Mouse (Mus musculus): ENCODE data around the gene Csgalnact2. TPM values are rescaled to one million over a fixed set of nuclear protein-coding genes. Genes with fewer than 3 reads are reported as not detected.

Csgalnact2 gene
- polyA plus RNA-seq, 1 experiment: 1.4 TPM

DNA sequence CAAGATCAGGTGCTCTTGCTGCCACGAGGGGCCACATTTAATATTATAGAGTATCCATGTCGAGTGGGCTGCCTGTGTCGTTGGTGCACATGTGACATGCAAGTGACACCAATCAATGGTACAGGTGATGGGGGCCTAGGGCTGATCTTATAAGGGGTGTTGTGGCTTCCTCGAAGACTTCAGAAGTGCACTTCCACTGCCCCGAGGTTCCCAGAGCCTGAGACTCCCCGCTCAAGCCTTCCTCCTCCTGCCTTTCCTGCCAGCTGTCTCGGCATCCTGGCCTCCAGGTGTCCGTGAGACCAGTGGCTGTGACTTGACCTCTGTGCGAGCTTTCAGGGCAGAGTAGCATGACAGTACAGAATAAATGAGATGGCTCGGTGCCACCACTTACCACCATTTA, 60.2 kb downstream of the Csgalnact2 start:
- 61% methylated on average over 10 of the region's 10 CpGs for WGBS

GRCm38 (mm10) chr6:118077421-118077820, 61.5 kb downstream of the Csgalnact2 start:
- DNase-seq (ENCODE audit: low read depth, low spot score): no peak
- 73% methylated on average over 7 of the region's 7 CpGs for WGBS

More for the DNA sequence above, 60.2 kb downstream of the Csgalnact2 start:
- no peak for DNase-seq (ENCODE audit: low read depth, low spot score)

DNA sequence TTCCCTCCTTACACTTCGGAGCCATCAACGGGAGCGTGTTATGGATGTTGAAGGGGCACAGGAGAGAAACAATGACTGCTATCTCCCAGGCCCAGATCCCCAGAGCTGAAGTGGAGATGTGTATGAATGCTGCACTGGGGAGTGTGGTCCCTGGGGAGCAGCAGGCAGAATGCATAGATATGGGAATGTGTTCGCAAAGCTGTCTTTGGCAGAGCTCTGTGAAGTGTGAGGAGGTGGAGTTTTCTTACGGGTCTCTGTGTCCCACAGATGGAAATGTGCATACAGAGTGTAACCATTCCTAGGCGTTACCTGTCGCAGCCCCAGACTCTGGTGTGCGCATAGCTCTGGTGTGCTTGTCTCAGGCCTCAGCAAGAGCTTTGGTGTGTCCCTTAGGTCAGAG, 62.2 kb downstream of the Csgalnact2 start:
- 88% methylated on average over 8 of the region's 8 CpGs for WGBS
- DNase-seq (ENCODE audit: low read depth, low spot score): no peak

DNA sequence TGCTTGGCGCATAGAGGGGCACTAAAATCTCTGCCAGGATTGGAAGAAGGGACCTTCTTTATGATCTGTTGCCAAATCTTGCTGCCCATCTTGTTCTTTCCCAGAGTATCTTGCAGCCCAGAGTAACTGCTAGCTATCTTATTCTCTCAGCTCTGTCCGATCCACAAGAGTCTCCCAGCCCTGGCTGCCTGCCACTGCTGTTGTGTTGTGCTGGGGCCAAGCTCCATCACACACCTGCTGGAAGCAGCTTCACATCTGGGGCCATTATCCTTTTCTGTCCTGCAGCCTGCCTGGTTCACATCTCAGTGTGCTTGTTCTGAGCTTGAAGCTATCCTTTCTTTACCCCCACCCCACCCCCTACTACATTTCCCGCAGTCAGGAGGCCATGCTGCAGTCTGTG, 62.7 kb downstream of the Csgalnact2 start:
- DNase-seq (ENCODE audit: low read depth, low spot score): no peak
- WGBS: 74% methylated on average over 3 of the region's 3 CpGs

DNA sequence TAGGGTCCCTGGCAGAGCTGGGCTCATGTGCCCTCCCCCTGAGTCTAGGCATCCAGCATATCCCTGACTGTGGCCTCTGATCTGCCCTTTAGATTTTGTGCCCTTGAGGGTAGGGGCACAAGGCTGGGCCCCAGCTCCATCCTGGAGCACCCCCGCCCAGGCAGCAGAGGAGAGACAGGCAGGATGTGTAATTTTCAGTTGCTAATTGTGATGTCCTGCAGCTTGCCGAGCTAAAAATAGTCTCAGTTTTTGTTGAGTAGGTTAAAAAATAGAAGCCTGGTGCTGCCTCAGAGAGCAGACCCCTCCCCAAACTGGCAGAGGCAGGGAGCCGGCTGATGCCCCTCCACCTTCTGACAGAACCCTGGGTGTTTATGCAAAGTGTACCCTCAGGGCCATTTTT, 64.8 kb downstream of the Csgalnact2 start:
- WGBS: 66% methylated on average over 3 of the region's 3 CpGs

DNA sequence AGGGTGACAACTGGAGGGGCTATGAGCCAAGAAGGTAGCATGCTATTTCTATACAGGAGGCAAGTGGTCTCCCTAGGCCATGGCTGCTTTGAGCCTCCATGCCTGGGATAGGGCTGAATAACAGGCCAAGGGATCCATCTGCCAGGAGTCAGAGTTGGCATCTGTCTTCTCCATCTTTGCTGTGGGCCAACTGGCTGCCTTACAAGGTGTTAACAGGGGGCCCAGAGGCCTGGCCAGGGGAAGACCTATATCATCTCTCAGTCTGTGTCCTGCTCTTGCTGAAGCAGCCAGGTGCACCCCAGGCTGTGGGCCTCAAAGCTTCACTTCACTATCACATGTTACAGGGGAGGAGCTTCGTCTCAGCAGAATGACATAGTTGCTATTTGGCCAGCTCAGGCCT, 66.8 kb downstream of the Csgalnact2 start:
- no peak for DNase-seq (ENCODE audit: low read depth, low spot score)
- WGBS: 80% methylated on average over 1 of the region's 1 CpGs

More for the DNA sequence above, 64.8 kb downstream of the Csgalnact2 start:
- no peak for DNase-seq (ENCODE audit: low read depth, low spot score)

DNA sequence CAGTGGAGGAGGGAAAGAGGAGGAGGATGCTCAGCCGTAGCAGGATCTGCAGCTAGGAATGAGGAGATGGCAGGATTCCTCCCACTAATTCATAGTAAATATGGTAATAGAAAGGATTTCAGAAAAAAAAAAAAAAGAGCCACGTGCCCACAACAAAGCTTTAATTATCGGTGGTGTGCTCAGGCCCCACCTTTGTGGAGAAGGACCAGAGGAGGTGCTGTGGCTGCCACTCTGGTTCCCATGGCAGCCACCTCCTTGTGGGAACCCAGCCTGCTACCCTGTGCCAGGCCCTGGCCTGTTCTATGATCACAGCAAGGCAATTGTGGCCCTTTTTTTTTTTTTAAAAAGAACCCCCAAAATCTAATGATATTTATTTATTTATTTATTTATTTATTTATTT, 67.5 kb downstream of the Csgalnact2 start:
- no peak for DNase-seq (ENCODE audit: low read depth, low spot score)
- WGBS: 83% methylated on average over 3 of the region's 3 CpGs

GRCm38 (mm10) chr6:118071013-118071350, 68.0 kb downstream of the Csgalnact2 start:
- 90% methylated on average over 4 of the region's 4 CpGs for WGBS
- DNase-seq (ENCODE audit: low read depth, low spot score): no peak

DNA sequence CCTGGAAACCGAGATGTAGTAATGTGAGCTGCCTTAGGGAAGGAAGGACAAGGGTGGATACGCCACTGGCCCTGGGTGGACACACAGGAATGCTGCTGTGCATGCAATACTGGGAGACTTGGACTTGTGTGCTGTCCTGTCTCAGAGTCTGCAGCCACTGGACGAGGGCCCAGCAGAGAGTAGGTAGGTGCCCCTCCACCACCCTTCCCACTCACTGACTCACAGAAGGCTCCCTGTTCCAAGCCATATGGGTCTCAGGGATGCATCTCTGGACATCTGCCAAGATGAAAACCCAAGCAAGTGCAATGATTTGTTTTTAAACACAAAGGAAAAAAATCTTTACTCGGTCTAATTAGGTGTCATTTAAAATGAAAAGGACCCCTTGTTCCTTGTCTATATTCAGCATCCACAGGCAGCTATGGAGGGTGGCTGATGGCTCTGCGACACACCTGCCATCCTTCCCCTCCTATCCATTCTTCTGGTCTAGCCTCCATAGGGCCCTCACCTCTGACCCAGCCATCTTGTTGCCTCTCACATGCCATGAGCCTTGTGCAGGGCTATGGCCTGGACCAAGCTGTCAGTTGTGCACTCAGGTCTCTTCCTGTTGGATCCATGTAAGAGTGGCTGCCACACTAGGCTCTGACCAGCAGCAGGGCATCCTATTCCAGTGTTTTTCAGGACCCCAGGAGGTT, 68.5 kb downstream of the Csgalnact2 start:
- 72% methylated on average over 5 of the region's 5 CpGs for WGBS
- DNase-seq (ENCODE audit: low read depth, low spot score): no peak

GRCm38 (mm10) chr6:118067720-118068119, 71.2 kb downstream of the Csgalnact2 start:
- no peak for DNase-seq (ENCODE audit: low read depth, low spot score)
- 79% methylated on average over 7 of the region's 7 CpGs for WGBS

GRCm38 (mm10) chr6:118066199-118067081, 72.5 kb downstream of the Csgalnact2 start:
- under 1% methylated on average over 40 of the region's 40 CpGs for WGBS
- DNase-seq (ENCODE audit: low read depth, low spot score): peak; percentile 21

- 0% methylated on average over 11 of the region's 12 CpGs for WGBS
- no peak for DNase-seq (ENCODE audit: low read depth, low spot score)
Observed at GRCm38 (mm10) chr6:118065837-118066198, 73.1 kb downstream of the Csgalnact2 start.

GRCm38 (mm10) chr6:118064968-118065530, 73.9 kb downstream of the Csgalnact2 start:
- WGBS: 32% methylated on average over 7 of the region's 7 CpGs
- no peak for DNase-seq (ENCODE audit: low read depth, low spot score)

DNA sequence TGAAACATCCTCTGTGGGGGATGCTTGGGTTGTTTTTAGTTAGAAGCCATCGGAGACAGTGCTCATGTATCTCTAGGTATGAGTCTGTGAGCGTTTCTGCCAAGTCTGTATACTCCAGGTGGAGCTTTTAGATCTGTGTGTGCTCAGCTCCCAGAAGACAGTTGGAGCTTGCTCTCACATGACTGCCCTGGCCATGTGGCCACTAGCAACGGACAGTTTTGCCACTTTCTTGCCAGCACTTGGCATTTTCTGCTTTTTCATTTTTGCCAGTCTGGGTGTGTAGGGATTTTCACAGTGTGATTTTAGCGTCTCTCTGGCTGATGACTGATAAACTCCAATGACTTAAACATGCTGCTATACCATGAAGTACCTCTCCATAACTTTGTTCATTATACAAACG, 75.7 kb downstream of the Csgalnact2 start:
- 64% methylated on average over 5 of the region's 5 CpGs for WGBS
- DNase-seq (ENCODE audit: low read depth, low spot score): no peak

DNA sequence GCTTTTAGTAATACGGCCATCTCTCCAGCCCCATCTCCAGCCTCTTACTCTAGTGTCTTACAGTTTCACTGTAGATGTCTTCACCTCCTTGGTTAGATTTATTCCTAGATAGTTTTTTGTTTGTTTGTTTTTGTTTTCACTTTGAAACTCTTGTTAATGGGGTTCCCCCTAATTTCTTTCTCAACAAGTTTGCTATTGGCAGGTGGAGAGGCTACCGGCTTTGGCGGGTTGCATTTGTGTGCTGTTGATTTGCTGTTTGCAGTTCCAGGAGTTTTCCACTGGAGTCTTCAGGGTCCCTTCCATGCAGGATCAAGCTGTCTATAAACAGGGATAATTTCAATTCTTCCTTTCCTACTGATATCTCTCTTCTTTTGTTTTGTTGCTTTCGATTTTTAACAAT, 77.7 kb downstream of the Csgalnact2 start:
- 89% methylated on average over 4 of the region's 4 CpGs for WGBS
- DNase-seq (ENCODE audit: low read depth, low spot score): no peak

Other genes with a start within 250 kb of the Csgalnact2 start
- gene Hnrnpf, start 238.8 kb downstream of the Csgalnact2 start, polyA plus RNA-seq (2012; rRNA removed): 166 and 175 TPM in 2 replicates
- not detected in 2 replicates for gene Fxyd4, start 201.4 kb downstream of the Csgalnact2 start, polyA plus RNA-seq (2012; rRNA removed)
- gene Rasgef1a, start 127.7 kb downstream of the Csgalnact2 start, polyA plus RNA-seq (2012; rRNA removed): 0.21 and 0.45 TPM in 2 replicates
- 4.1 and 4.2 TPM in 2 replicates for gene Ret, start 58.6 kb upstream of the Csgalnact2 start, polyA plus RNA-seq (2012; rRNA removed)

Data from large intestine, adult 2 months (tissue).